Comparison of ENCODE assay signal across 1 mouse cellular context in the genomic region with DNA sequence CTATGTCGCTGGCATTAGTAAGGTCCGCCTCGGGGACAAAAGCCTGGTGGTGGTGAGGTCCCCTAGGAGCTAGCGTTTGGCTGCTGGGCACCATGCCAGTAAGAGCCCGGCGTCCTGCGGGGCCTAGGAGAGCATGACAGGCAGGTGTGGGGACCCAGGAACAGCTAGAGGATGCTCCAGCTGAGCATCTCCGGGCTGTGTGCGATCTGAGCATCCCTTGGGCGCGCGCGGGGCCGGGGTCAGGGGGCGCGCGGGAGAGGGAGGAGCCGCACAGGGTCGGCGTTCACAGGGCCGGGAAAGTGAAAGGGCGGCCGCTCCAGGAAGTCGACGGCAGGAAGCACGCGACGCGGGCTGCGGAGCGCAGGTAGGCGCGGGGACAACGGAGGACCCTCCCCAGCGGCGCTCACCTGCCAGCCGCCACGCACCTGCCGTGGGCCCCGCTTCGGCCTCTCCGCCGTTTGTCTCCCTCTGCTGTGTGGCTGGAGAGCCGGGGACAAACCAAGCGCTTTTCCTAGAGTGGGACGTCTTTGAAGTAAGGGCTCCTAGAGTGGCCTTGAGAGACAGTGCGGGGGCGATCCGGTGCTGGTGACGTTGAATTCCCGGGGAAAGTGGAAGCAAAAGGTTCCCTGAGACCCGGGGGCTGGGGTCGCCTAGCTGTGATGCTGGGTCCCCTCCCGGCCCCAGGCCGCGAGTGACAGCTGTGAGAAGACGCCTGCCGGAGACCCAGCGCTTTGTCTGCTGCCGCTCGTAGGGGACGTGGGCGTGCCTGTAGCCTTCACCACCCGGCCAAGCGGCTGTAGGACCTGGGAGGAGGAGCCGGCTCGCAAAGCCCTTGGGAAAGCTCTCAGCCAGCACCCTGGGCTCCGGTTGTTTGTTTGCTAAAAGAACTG.
A peak's percentile ranks its signal among the peaks of the same experiment; 100 is the strongest.
TF ChIP-seq lines count a peak whose summit lies in the region.

No protein-coding gene starts in this region.

TF ChIP-seq in CH12.LX, 34 proteins besides CTCF, POLR2A, EP300 and RAD21 (continued from another document):
- TF ChIP-seq CHD2 (IDR thresholded peaks at IDR 0.05; ENCODE audit: low read length) (no peak), RCOR1 (conservative IDR thresholded peaks at IDR 0.05; ENCODE audit: low read depth, low read length) (no peak), TBP (conservative IDR thresholded peaks at IDR 0.05; ENCODE audit: low read depth, low read length) (0 out of 2 replicates have a peak, but pooled peaks have one; percentile 38), ZNF384 (IDR thresholded peaks at IDR 0.05; ENCODE audit: low read depth, low read length) (no peak), HCFC1 (IDR thresholded peaks at IDR 0.05; ENCODE audit: low read depth, low read length) (no peak), JUND (conservative IDR thresholded peaks at IDR 0.05; ENCODE audit: low read depth, low read length) (no peak), MEF2A (IDR thresholded peaks at IDR 0.05; ENCODE audit: borderline replicate concordance, low read depth, low read length) (no peak), USF1 (IDR thresholded peaks at IDR 0.05; ENCODE audit: low read depth, low read length) (no peak), UBTF (IDR thresholded peaks at IDR 0.05; ENCODE audit: low read depth, low read length) (no peak)
